Mouse (Mus musculus) cerebellum, adult 2 months (tissue): Measurements from ENCODE around the gene P2rx5.

Source experiments
- CTCF ChIP-seq: fragments of 200-500 bp; IDR thresholded peaks from 2 replicates; pipeline ENCODE4 v1.5.1; 2011; ENCODE audit warnings: low read depth, mild to moderate bottlenecking, control low read depth, low read length, moderate library complexity, borderline replicate concordance; ENCODE audit not compliant: insufficient read depth
- POLR2A ChIP-seq: fragments of 200-500 bp; IDR thresholded peaks from 2 replicates; pipeline ENCODE4 v1.6.1; 2011; ENCODE audit warnings: low read length, control low read depth, borderline replicate concordance; ENCODE audit not compliant: insufficient read depth

DNA sequence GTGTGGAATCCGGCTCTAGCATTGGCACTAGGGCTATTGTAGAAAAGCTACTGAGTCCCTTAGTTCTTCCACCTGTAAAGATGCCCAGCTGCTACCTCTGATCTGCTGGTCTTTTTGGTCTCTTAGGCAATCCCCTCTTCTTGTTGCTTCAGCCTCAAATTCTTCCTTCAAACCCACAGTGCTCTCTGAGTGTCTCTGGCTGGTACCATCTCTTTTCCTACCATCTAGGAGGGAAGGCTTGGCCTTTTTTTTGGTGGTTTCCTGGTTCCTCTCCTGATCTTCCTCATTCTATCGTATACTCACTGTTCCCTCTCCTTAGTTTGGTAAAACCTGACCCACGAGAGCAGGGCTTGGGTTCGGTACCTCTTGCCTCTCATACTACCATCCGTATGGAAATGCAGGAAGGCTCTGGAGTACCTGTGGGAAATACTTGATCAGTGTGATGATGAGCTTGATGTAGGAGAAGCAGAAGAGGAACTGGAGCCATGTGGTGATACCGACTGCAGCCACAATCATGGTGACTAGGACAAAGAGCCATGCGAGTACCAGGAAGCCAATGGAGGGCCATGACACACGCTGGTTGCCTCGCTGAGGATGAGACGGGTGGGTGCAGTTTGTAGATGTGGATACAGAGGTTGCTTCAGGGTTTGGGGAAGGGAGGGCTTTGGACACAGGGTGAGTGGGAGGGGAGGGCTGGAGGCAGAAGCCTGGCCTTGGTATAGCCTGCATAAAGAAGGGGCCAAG, 25.8 kb downstream of the P2rx5 start:
- no peak for TF ChIP-seq CTCF
- TF ChIP-seq POLR2A: no peak
